7 mouse cellular contexts compared by ENCODE assay signal in the genomic region with DNA sequence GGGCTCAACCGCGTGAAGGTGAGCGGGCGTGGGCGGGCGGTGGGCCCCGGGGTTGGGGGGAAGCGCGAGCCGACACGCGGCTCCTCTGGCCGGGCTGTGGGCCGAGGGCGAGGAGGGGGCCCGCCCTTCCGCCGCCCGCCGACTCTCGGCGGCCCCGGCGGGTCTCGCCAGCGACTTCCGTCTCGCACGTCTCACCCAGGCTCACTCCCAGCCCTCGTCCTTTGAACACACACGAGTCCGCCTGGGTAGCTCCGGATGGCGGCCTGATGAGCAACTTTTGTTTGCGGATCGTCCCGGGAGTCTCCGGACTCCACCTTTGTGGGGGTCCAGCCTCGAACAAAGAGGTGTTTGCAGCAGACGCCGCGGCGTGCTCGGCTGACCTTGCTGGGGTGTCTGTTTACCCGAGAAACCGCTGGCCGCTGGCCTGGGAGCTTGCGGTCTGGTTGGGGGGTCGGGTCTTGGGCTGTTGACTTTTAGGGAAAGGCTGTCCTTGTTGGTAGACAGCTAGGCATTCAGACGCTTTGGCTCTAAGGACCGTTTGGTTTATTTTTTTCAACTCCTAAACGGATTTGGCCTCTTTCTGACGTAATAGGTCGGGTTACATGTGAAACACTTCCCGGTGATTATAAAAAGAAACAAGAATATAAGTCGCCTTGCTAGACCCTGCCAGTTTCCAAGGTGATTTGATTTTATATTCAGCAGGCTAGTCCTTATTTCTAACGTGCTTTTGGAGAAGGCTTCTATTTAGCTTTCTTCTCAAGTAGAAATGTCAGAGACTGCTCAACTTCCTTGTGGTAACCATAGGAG. TPM values are rescaled to one million over a fixed set of nuclear protein-coding genes. Genes with fewer than 3 reads are reported as not detected.
A peak's percentile ranks its signal among the peaks of the same experiment; 100 is the strongest.
DNase-seq lines count a peak whose midpoint lies in the region; ATAC-seq and TF ChIP-seq lines count a peak whose summit lies in the region.

No protein-coding gene starts in this region.

- H3K27me3 ChIP-seq in C2C12 (ENCODE audit: control insufficient read depth, insufficient read depth, insufficient read length): no peaks in the 10 kb centered on the region
- no peaks in the 10 kb centered on the region for H3K27me3 ChIP-seq in G1E (ENCODE audit: insufficient read depth, low read length)
- H3K27me3 ChIP-seq in kidney, embryonic 15.5 days: no peaks in the 10 kb centered on the region
- H3K27me3 ChIP-seq in lung, embryonic 15.5 days: no peaks in the 10 kb centered on the region
- H3K27me3 ChIP-seq in neural tube, embryonic 15.5 days (replicated peaks): no peaks in the 10 kb centered on the region

- TF ChIP-seq CTCF in C2C12 (IDR thresholded peaks at IDR 0.05; ENCODE audit: control insufficient read depth, insufficient read depth, insufficient read length) (no peak), G1E (IDR thresholded peaks at IDR 0.05; ENCODE audit: low read depth, low read length) (no peak)
- TF ChIP-seq CTCF in cortical plate, adult 2 months (IDR thresholded peaks at IDR 0.05; ENCODE audit: extremely low read depth, insufficient read depth, low read length): no peak

- peak overlapping the region; percentile 98 for H3ac ChIP-seq in C2C12 (ENCODE audit: control insufficient read depth, insufficient read length, low read depth)

- peaks cover 47% of the 10 kb centered on the region for H3K79me3 ChIP-seq in C2C12 (ENCODE audit: low read depth)

- DNase-seq in G1E (ENCODE audit: low spot score): peak; percentile 53

- H3K36me3 ChIP-seq in C2C12 (ENCODE audit: control insufficient read depth, insufficient read depth): peaks cover 28% of the 10 kb centered on the region
- H3K36me3 ChIP-seq in G1E (replicated peaks): peaks cover 32% of the 10 kb centered on the region
- H3K36me3 ChIP-seq in kidney, embryonic 15.5 days: peaks cover 19% of the 10 kb centered on the region
- H3K36me3 ChIP-seq in lung, embryonic 15.5 days: peaks cover 14% of the 10 kb centered on the region
- peaks cover 11% of the 10 kb centered on the region for H3K36me3 ChIP-seq in neural tube, embryonic 15.5 days

- peak overlapping the region; percentile 74 for H3K4me2 ChIP-seq in kidney, embryonic 15.5 days
- peak overlapping the region; percentile 70 for H3K4me2 ChIP-seq in lung, embryonic 15.5 days
- peak overlapping the region; percentile 71 for H3K4me2 ChIP-seq in neural tube, embryonic 15.5 days

- H3K9me3 ChIP-seq in G1E (replicated peaks): no peaks in the 10 kb centered on the region
- H3K9me3 ChIP-seq in kidney, embryonic 15.5 days (replicated peaks): no peaks in the 10 kb centered on the region
- H3K9me3 ChIP-seq in lung, embryonic 15.5 days: no peaks in the 10 kb centered on the region
- no peaks in the 10 kb centered on the region for H3K9me3 ChIP-seq in neural tube, embryonic 15.5 days (replicated peaks)

- peaks cover 41% of the 10 kb centered on the region for H3K4me1 ChIP-seq in G1E (ENCODE audit: insufficient read depth, low read depth, low read length)
- H3K4me1 ChIP-seq in cortical plate, adult 2 months (ENCODE audit: control insufficient read depth, insufficient read depth, low read length): no peaks in the 10 kb centered on the region; the same call in 1 of the 2 replicates
- H3K4me1 ChIP-seq in kidney, embryonic 15.5 days: peaks cover 27% of the 10 kb centered on the region
- H3K4me1 ChIP-seq in lung, embryonic 15.5 days: peaks cover 24% of the 10 kb centered on the region
- peaks cover 11% of the 10 kb centered on the region for H3K4me1 ChIP-seq in neural tube, embryonic 15.5 days

- peak overlapping the region; percentile 84 for H3K9ac ChIP-seq in kidney, embryonic 15.5 days
- H3K9ac ChIP-seq in lung, embryonic 15.5 days: peak overlapping the region; percentile 80
- peak overlapping the region; percentile 66 for H3K9ac ChIP-seq in neural tube, embryonic 15.5 days (replicated peaks)

- H3K27ac ChIP-seq in cortical plate, adult 2 months (ENCODE audit: insufficient read depth, low read length): peak overlapping the region; percentile 76
- peak overlapping the region; percentile 96 for H3K27ac ChIP-seq in kidney, embryonic 15.5 days
- peak overlapping the region; percentile 97 for H3K27ac ChIP-seq in lung, embryonic 15.5 days
- peak overlapping the region; percentile 80 for H3K27ac ChIP-seq in neural tube, embryonic 15.5 days (replicated peaks)

- H3K4me3 ChIP-seq in C2C12 (ENCODE audit: insufficient read depth, poor library complexity, severe bottlenecking) (peak overlapping the region; percentile 81), G1E (ENCODE audit: low read depth, low read length) (peak overlapping the region; percentile 89)
- peak overlapping the region; percentile 94 for H3K4me3 ChIP-seq in cortical plate, adult 2 months (ENCODE audit: insufficient read depth, low read length)
- H3K4me3 ChIP-seq in kidney, embryonic 15.5 days (replicated peaks): peak overlapping the region; percentile 88
- H3K4me3 ChIP-seq in lung, embryonic 15.5 days: peak overlapping the region; percentile 84
- H3K4me3 ChIP-seq in neural tube, embryonic 15.5 days (replicated peaks): peak overlapping the region; percentile 67

- under 1% methylated on average over 53 of the region's 57 CpGs for WGBS in kidney, embryonic 15.5 days
- whole genome bisulfite sequencing in lung, embryonic 15.5 days: under 1% methylated on average over 56 of the region's 57 CpGs
- 1% methylated on average over 47 of the region's 57 CpGs for WGBS in neural tube, embryonic 15.5 days

- no peak for ATAC-seq in G1E (ENCODE audit: extremely low read depth, insufficient number of reproducible peaks, low FRiP score, poor library complexity, severe bottlenecking)
- ATAC-seq in granulocyte monocyte progenitor cell, adult 5-6 weeks (replicated peaks; ENCODE audit: poor library complexity, severe bottlenecking): peak; percentile 38
- peak; percentile 86 for ATAC-seq in kidney, embryonic 15.5 days (replicated peaks; ENCODE audit: low FRiP score)
- peak; percentile 73 for ATAC-seq in lung, embryonic 15.5 days (ENCODE audit: borderline replicate concordance, extremely low read depth, low FRiP score, low TSS enrichment)
- ATAC-seq in neural tube, embryonic 15.5 days (ENCODE audit: low FRiP score): peak; percentile 80

- peaks cover 53% of the 10 kb centered on the region for H3K79me2 ChIP-seq in C2C12 (ENCODE audit: control insufficient read depth, insufficient read depth)

- TF ChIP-seq POLR2A in cortical plate, adult 2 months (IDR thresholded peaks at IDR 0.05; ENCODE audit: extremely low read depth, insufficient read depth, low read length): no peak

TF ChIP-seq in C2C12, 6 proteins besides CTCF, POLR2A, EP300 and RAD21 (continues in another document):
- TF ChIP-seq CEBPB (IDR thresholded peaks at IDR 0.05; ENCODE audit: low read depth): no peak
- no peak for TF ChIP-seq MYOG (IDR thresholded peaks at IDR 0.05; ENCODE audit: control insufficient read depth, extremely low read depth, insufficient read length)
- TF ChIP-seq USF1 (IDR thresholded peaks at IDR 0.05; ENCODE audit: low read depth): no peak

RNA-seq across cellular contexts. Expression of gene Gng5, which starts 0.6 kb away (rescaled TPM):
- polyA plus RNA-seq in C2C12 (2012; fragmentation: generic; extraction: Trizol) (342 TPM), G1E (2012) (191 and 352 TPM in 2 replicates)
- total RNA-seq in G1E (2014; fragmentation: Nextera tagmentation) (287 and 297 TPM in 2 replicates), G1E (2017) (299 and 354 TPM in 2 replicates)
- 79.7 and 97.3 TPM in 2 replicates for polyA plus RNA-seq in cortical plate, adult 2 months (2012; rRNA removed)
- total RNA-seq in granulocyte monocyte progenitor cell, adult 5-6 weeks (2014; fragmentation: Nextera tagmentation): 393 and 432 TPM in 2 replicates
- total RNA-seq in granulocyte monocyte progenitor cell, adult 5-6 weeks (2017): 166 and 178 TPM in 2 replicates
- 951 and 1,101 TPM in 2 replicates for polyA plus RNA-seq in kidney, embryonic 15.5 days (2015; fragmentation: Nextera tagmentation; extraction: Ambion mirVana)
- 888 and 929 TPM in 2 replicates for polyA plus RNA-seq in lung, embryonic 15.5 days (2015; fragmentation: Nextera tagmentation; extraction: Ambion mirVana)
- 363 and 428 TPM in 2 replicates for polyA plus RNA-seq in neural tube, embryonic 15.5 days (2015; fragmentation: Nextera tagmentation; extraction: Ambion mirVana)

RNA-seq across cellular contexts. Expression of gene Spata1, which starts 0.7 kb away (rescaled TPM):
- polyA plus RNA-seq in C2C12 (2012; fragmentation: generic; extraction: Trizol) (0.56 TPM), G1E (2012) (1.3 and 1.6 TPM in 2 replicates)
- total RNA-seq in G1E (2014; fragmentation: Nextera tagmentation) (14.9 and 19.7 TPM in 2 replicates), G1E (2017) (11.6 and 20.4 TPM in 2 replicates)
- 3.7 and 4.0 TPM in 2 replicates for polyA plus RNA-seq in cortical plate, adult 2 months (2012; rRNA removed)
- total RNA-seq in granulocyte monocyte progenitor cell, adult 5-6 weeks (2014; fragmentation: Nextera tagmentation): 4.6 and 6.4 TPM in 2 replicates
- total RNA-seq in granulocyte monocyte progenitor cell, adult 5-6 weeks (2017): 7.9 and 27.0 TPM in 2 replicates
- 5.9 and 6.5 TPM in 2 replicates for polyA plus RNA-seq in kidney, embryonic 15.5 days (2015; fragmentation: Nextera tagmentation; extraction: Ambion mirVana)
- polyA plus RNA-seq in lung, embryonic 15.5 days (2015; fragmentation: Nextera tagmentation; extraction: Ambion mirVana): 4.7 TPM in 2 replicates
- 4.3 and 5.6 TPM in 2 replicates for polyA plus RNA-seq in neural tube, embryonic 15.5 days (2015; fragmentation: Nextera tagmentation; extraction: Ambion mirVana)

RNA-seq across cellular contexts. Expression of gene Rpf1, which starts 21.0 kb away (rescaled TPM):
- polyA plus RNA-seq in C2C12 (2012; fragmentation: generic; extraction: Trizol): 19.5 TPM
- 95.6 and 103 TPM in 2 replicates for total RNA-seq in G1E (2014; fragmentation: Nextera tagmentation)
- 99.9 and 111 TPM in 2 replicates for total RNA-seq in G1E (2017)
- polyA plus RNA-seq in G1E (2012): 26.9 and 27.2 TPM in 2 replicates
- 18.4 and 19.6 TPM in 2 replicates for polyA plus RNA-seq in cortical plate, adult 2 months (2012; rRNA removed)
- total RNA-seq in granulocyte monocyte progenitor cell, adult 5-6 weeks (2014; fragmentation: Nextera tagmentation): 60.8 and 77.7 TPM in 2 replicates
- 90.3 and 93.0 TPM in 2 replicates for total RNA-seq in granulocyte monocyte progenitor cell, adult 5-6 weeks (2017)
- polyA plus RNA-seq in kidney, embryonic 15.5 days (2015; fragmentation: Nextera tagmentation; extraction: Ambion mirVana): 60.3 and 64.3 TPM in 2 replicates
- polyA plus RNA-seq in lung, embryonic 15.5 days (2015; fragmentation: Nextera tagmentation; extraction: Ambion mirVana): 52.8 and 57.0 TPM in 2 replicates
- polyA plus RNA-seq in neural tube, embryonic 15.5 days (2015; fragmentation: Nextera tagmentation; extraction: Ambion mirVana): 35.2 and 40.6 TPM in 2 replicates

RNA-seq across cellular contexts. Expression of gene Ctbs, which starts 50.6 kb away (rescaled TPM):
- polyA plus RNA-seq in C2C12 (2012; fragmentation: generic; extraction: Trizol) (1.5 TPM), G1E (2012) (20.5 and 27.5 TPM in 2 replicates)
- total RNA-seq in G1E (2014; fragmentation: Nextera tagmentation) (27.6 and 40.9 TPM in 2 replicates), G1E (2017) (14.7 and 16.7 TPM in 2 replicates)
- polyA plus RNA-seq in cortical plate, adult 2 months (2012; rRNA removed): 4.4 and 4.5 TPM in 2 replicates
- total RNA-seq in granulocyte monocyte progenitor cell, adult 5-6 weeks (2014; fragmentation: Nextera tagmentation): 4.7 and 10.5 TPM in 2 replicates
- total RNA-seq in granulocyte monocyte progenitor cell, adult 5-6 weeks (2017): 7.3 and 10.9 TPM in 2 replicates
- polyA plus RNA-seq in kidney, embryonic 15.5 days (2015; fragmentation: Nextera tagmentation; extraction: Ambion mirVana): 12.2 and 12.9 TPM in 2 replicates
- polyA plus RNA-seq in lung, embryonic 15.5 days (2015; fragmentation: Nextera tagmentation; extraction: Ambion mirVana): 10.0 and 11.1 TPM in 2 replicates
- polyA plus RNA-seq in neural tube, embryonic 15.5 days (2015; fragmentation: Nextera tagmentation; extraction: Ambion mirVana): 5.3 and 5.7 TPM in 2 replicates
